Mouse (Mus musculus) gastrocnemius, postnatal 10 days (tissue): Measurements from ENCODE around the gene Leo1. TPM values are rescaled to one million over a fixed set of nuclear protein-coding genes. Genes with fewer than 3 reads are reported as not detected.
A peak's percentile ranks its signal among the peaks of the same experiment; 100 is the strongest.

Experiments used
- DNase-seq: peaks from one replicate; pipeline ENCODE4 v3.0.0; 2021; ENCODE audit warnings: mixed read lengths
- long read RNA-seq, 2 experiments: library from polyadenylated mRNA; stranded (forward); transcript quantifications; one replicate each; pipeline ENCODE4 v2.0.0; 2021
- total RNA-seq, 2 experiments: library from RNA; stranded (reverse); gene quantifications; 2 replicates each; pipeline ENCODE4 v1.2.3; 2021

Gene Leo1
- total RNA-seq, result 10 to 100 TPM; 23.7 to 25.6 TPM
- long read RNA-seq, experiment 1, transcript Leo1-201 (12 exons, 2,180 nt), result major isoform, 37 of 42 reads
- long read RNA-seq, experiment 1, partial matches to known transcripts, result 5 of 42 reads
- long read RNA-seq, experiment 1, other reads (novel, unspliced or antisense), result 0 of 42 reads
- long read RNA-seq, experiment 2, transcript Leo1-201 (12 exons, 2,180 nt), result major isoform, 23 of 24 reads
- long read RNA-seq, experiment 2, partial matches to known transcripts, result 0 of 24 reads
- long read RNA-seq, experiment 2, other reads (novel, unspliced or antisense), result 1 of 24 reads

- peak; percentile 78 for DNase-seq
Observed at GRCm38 (mm10) chr9:75440796-75441666, at the start of gene Leo1. Leo1 (plus strand) TSS chr9:75441524.

GRCm38 (mm10) chr9:75393251-75393650 is 48.1 kb upstream of the Leo1 start:
- DNase-seq, result no peak

DNA sequence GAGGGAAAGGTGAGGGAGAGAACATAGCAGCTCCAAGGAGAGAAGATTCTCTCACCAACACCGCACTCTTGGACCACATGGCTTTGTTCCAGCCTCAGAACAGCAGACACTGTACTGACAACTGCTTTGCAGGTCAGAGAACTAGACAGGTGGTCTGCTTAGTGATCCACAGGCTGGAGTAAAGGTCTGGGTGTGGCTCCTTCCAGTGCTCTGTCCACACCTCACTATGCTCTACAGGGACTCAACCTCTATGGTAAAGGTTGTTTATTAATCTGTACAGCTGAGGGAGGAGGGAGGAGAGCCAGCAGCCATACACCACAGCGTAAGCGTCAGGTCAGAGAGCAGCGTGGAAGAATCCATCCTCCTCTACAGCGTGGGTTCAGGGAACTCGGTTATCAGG is 45.4 kb upstream of the Leo1 start:
- no peak for DNase-seq

DNA sequence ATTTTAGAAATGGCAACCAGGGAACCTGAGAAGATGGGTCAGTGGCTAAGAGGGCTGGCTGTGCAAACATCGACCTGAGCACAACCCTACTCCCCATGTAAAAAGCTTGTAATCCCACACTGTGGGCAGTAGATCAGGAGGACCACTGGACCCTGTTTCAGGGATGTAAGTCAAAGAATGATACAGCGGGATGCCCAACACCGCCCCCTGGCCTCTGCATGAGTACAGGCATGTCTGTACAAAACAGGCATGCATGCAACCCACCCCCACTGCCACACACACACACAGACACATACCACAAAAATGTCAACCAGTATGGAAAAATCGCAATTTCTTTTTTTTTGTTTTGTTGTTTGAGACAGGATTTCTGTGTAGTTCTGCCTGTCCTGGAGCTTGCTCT is 42.3 kb upstream of the Leo1 start:
- no peak for DNase-seq

GRCm38 (mm10) chr9:75400639-75401038 is 40.7 kb upstream of the Leo1 start:
- no peak for DNase-seq

- DNase-seq, result no peak
Observed at GRCm38 (mm10) chr9:75401593-75402504, 39.5 kb upstream of the Leo1 start.

- DNase-seq, result no peak
Observed at GRCm38 (mm10) chr9:75403520-75403919, 37.8 kb upstream of the Leo1 start.

- DNase-seq, result no peak
Observed at GRCm38 (mm10) chr9:75406121-75406520, 35.2 kb upstream of the Leo1 start.

GRCm38 (mm10) chr9:75407803-75408202 is 33.5 kb upstream of the Leo1 start:
- peak; percentile 29 for DNase-seq

DNA sequence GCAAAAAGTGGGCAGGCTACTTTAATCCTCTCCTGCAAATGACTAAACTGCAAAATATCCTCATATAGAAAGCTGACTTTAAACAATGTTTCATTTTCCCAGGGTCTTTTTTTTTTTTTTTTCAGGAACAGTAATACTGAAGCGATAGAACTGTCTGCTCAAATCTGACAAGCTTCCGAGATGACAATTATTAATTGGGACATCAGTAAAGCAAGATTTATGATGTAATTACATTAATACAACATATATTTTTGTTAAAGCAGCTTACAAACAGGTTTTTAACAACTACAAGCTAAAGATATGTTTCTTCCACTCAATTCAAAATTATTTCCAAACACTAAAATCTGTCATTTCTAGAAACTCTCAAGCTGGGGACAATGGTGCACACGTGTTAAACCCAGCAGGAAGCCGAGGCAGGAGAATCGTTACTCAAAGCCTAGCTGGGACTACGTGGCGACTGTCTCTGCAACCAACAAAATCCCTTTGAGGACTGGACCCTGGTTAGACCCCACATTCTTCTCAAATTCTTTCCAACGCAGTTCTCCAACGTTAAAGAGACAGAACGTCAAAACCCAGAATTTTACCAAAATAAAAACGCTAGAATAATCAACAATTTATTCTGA is 33.0 kb upstream of the Leo1 start:
- no peak for DNase-seq

DNA sequence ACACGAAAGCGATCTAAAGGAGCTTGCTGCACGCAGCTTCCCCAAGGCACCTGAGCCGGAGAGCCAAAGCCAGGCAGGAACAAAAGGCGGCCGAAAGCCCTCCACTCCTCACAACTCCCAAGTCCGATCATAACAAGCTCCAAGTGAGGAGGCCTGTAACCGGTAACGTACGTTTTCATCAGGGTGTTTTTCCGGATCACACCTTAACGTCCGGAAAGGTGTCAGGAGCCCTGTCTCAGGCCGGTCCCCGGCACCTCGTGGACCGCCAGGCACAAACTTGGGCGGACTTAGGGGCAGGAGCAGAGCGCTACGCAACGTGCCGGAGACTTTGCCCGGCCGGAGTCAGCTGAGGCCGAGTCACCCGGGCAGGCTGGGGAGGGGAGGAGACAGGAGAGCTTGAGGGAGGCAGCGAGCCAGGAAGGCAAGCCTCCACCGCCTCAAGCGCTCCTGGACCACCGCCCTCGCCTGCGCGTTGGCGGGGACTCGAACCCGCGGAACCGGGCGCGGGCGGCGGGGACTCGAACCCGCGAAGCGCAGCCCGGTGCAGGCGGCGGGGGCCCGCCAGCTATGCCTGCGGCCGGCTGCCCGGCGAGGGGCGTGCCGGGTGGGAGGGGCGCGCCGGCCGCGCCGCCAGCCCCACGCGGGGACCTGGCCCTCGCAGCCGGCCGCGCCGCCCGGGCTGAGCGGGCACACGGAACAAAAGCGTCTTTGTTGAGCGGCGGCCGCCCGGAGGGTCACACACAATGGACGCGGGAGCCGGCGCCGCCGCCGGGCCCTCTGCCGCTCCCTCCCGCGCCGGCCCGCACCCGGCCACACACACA is 32.1 kb upstream of the Leo1 start:
- DNase-seq, result peak; percentile 76

DNA sequence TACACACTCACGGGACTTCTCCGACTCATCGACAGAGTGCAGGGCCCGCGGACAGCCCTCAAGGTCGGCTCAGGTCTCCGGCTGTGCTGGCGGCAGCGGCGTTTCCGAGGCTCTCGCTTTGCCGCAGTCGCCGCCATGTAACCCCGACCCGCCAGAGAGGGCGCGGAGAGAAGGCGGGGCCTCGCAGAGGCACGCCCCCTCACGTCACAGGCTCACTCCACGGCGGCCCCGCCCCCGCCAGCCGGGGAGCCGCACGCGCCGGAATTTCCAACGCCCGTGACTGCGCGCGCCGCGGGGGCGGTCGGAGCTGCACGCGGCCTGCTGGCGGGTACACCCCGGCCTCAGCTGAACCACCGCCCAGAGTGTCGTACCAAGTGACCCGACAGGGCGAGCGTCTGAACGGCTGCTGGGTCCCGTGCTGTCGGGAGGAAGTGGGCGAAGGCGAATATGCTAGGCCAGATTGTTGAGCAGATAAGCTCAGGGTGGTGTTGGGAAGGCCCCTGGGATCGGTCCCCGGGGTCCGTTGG is 31.4 kb upstream of the Leo1 start, which contains the start of gene Mapk6:
TSS of gene Mapk6 (minus strand) at position 154 of the 527 bp plus-strand sequence.
- peak; percentile 99 for DNase-seq

- no peak for DNase-seq
Observed at GRCm38 (mm10) chr9:75410868-75411487, 30.3 kb upstream of the Leo1 start.

GRCm38 (mm10) chr9:75411584-75411983 is 29.7 kb upstream of the Leo1 start:
- DNase-seq, result no peak

GRCm38 (mm10) chr9:75413206-75413605 is 28.1 kb upstream of the Leo1 start:
- DNase-seq, result no peak

DNA sequence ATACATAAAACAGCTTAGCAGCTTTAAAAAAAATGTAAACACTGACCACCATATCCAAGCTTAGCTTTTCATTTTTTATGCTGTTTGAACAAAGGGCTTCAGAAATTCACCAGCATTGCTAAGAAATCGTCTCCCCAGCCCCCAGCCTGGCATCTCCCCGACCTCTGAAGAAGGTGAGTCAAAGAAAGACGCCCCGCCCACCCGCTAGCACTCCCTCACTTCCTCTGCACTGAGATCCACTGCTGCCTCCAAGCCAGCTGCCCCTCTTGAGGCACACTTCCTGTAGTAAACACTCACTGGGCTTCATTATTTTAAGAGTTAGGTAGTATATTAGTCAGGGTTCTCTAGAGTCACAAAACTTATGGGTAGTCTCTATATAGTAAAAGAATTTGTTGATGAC is 27.1 kb upstream of the Leo1 start:
- no peak for DNase-seq

GRCm38 (mm10) chr9:75422251-75422691 is 19.1 kb upstream of the Leo1 start:
- DNase-seq, result no peak

DNA sequence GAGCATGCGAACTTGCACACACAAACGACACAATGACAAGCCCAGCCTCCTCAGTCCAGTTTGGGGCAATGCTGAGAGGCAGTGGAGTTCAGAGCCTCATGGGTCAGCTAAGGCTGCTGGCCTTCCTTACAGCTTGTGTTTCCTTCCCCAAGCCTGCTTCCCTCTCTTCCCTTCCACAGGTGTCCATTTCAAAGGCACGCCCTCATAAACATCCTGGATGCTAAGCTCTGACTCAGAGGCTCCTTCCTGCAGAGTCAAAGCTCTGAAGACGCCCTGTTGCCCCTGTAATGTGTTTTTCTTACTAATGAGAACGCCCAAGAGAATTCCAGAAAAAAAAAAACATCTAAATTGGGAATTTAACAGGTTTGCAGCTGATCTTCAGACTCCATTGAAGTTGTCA is 17.6 kb upstream of the Leo1 start:
- no peak for DNase-seq

- no peak for DNase-seq
Observed at GRCm38 (mm10) chr9:75424358-75425150, 16.8 kb upstream of the Leo1 start.
